Mouse (Mus musculus): Measurements from ENCODE around the gene Tecpr1. TPM values are rescaled to one million over a fixed set of nuclear protein-coding genes. Genes with fewer than 3 reads are reported as not detected.
A peak's percentile ranks its signal among the peaks of the same experiment; 100 is the strongest.

Gene Tecpr1
- total and polyA plus RNA-seq, 3 experiments = 2.8 to 6.2 (median 6.0) TPM

GRCm38 (mm10) chr5:144158604-144159003, 64.8 kb downstream of the Tecpr1 start:
- Histone ChIP-seq H3K27me3 (replicated peaks) (no peaks in the 10 kb centered on the region), H3K9me3 (replicated peaks; ENCODE audit: low read length) (no peaks in the 10 kb centered on the region), H3K27ac (ENCODE audit: insufficient read depth, low read depth) (no peak overlapping the region), H3K4me3 (replicated peaks in 1 of 3; ENCODE audit: low read depth in 2 of 3, low read length in 2 of 3, poor library complexity in 1 of 3) (no peak overlapping the region), H3K36me3 (replicated peaks in 1 of 2; ENCODE audit: control insufficient read depth in 1 of 2, insufficient read depth in 1 of 2, low read length in 1 of 2) (peaks cover 19 to 75% of the 10 kb centered on the region in 2 experiments), H3K9ac (ENCODE audit: insufficient read depth, low read depth) (no peak overlapping the region), H3K4me2 (ENCODE audit: insufficient read depth, low read depth, poor library complexity, severe bottlenecking) (no peak overlapping the region), H3K4me1 (ENCODE audit: control insufficient read depth in 1 of 2, insufficient read depth in 2 of 2) (peaks cover 0 to 3% of the 10 kb centered on the region in 2 experiments; a peak in 1 of 4 replicates), H3K79me2 (replicated peaks; ENCODE audit: control insufficient read depth, extremely low read depth, insufficient read depth, poor library complexity, severe bottlenecking) (no peaks in the 10 kb centered on the region)
- no peak for DNase-seq (ENCODE audit: extremely low read depth)
- in situ Hi-C loops (cut with MboI; ENCODE audit: low pct_ligation_motif_present, low pct_unique_long_range_greater_than_20kb, low sequenced_read_pairs) (loop anchor here (5.0 kb wide), 1 partner anchor 116 kb away; no protein-coding TSS in a partner anchor), dilution Hi-C loops (cut with MboI; ENCODE audit: extremely low pct_ligation_motif_present, extremely low pct_unique_long_range_greater_than_20kb, low sequenced_read_pairs) (no loop called here)
- TF ChIP-seq ZC3H11A (IDR thresholded peaks at IDR 0.05; ENCODE audit: low read depth, low read length) (no peak), TBP (conservative IDR thresholded peaks at IDR 0.05; ENCODE audit: low read depth, low read length) (no peak), RAD21 (IDR thresholded peaks at IDR 0.05; ENCODE audit: low read depth, low read length) (no peak), USF1 (IDR thresholded peaks at IDR 0.05; ENCODE audit: low read depth, low read length) (no peak), ZNF384 (IDR thresholded peaks at IDR 0.05; ENCODE audit: low read depth, low read length) (no peak), IRF4 (IDR thresholded peaks at IDR 0.05; ENCODE audit: low read depth, low read length) (no peak), ETS1 (conservative IDR thresholded peaks at IDR 0.05; ENCODE audit: low read depth, low read length) (no peak), MEF2A (IDR thresholded peaks at IDR 0.05; ENCODE audit: borderline replicate concordance, low read depth, low read length) (no peak)

- Histone ChIP-seq H3K9ac (ENCODE audit: insufficient read depth, low read depth) (no peak overlapping the region), H3K4me2 (ENCODE audit: insufficient read depth, low read depth, poor library complexity, severe bottlenecking) (no peak overlapping the region), H3K4me3 (replicated peaks in 1 of 3; ENCODE audit: low read depth in 2 of 3, low read length in 2 of 3, poor library complexity in 1 of 3) (no peak overlapping the region), H3K36me3 (replicated peaks in 1 of 2; ENCODE audit: control insufficient read depth in 1 of 2, insufficient read depth in 1 of 2, low read length in 1 of 2) (peaks cover 28 to 81% of the 10 kb centered on the region in 2 experiments), H3K9me3 (replicated peaks; ENCODE audit: low read length) (no peaks in the 10 kb centered on the region), H3K79me2 (replicated peaks; ENCODE audit: control insufficient read depth, extremely low read depth, insufficient read depth, poor library complexity, severe bottlenecking) (no peaks in the 10 kb centered on the region), H3K27me3 (replicated peaks) (no peaks in the 10 kb centered on the region), H3K27ac (ENCODE audit: insufficient read depth, low read depth) (no peak overlapping the region), H3K4me1 (ENCODE audit: control insufficient read depth in 1 of 2, insufficient read depth in 2 of 2) (peaks cover 0 to under 1% of the 10 kb centered on the region in 2 experiments; a peak in 1 of 4 replicates)
- peak in 1 of 2 experiments; percentile 87; a peak in 2 of 4 replicates for TF ChIP-seq CTCF (conservative IDR thresholded peaks at IDR 0.05 in 1 of 2, IDR thresholded peaks at IDR 0.05 in 1 of 2; ENCODE audit: low read depth in 2 of 2, low read length in 2 of 2)
- TF ChIP-seq IRF4 (IDR thresholded peaks at IDR 0.05; ENCODE audit: low read depth, low read length) = no peak
- TF ChIP-seq ZC3H11A (IDR thresholded peaks at IDR 0.05; ENCODE audit: low read depth, low read length) = 0 out of 2 replicates have a peak, but pooled peaks have one; percentile 22
- peak; percentile 88 for TF ChIP-seq RAD21 (IDR thresholded peaks at IDR 0.05; ENCODE audit: low read depth, low read length)
- TF ChIP-seq SMC3 (IDR thresholded peaks at IDR 0.05; ENCODE audit: low read depth, low read length) = peak; percentile 83
- DNase-seq (ENCODE audit: extremely low read depth) = peak; percentile 73
- in situ Hi-C loops (cut with MboI; ENCODE audit: low pct_ligation_motif_present, low pct_unique_long_range_greater_than_20kb, low sequenced_read_pairs) = no loop called here
- dilution Hi-C loops (cut with MboI; ENCODE audit: extremely low pct_ligation_motif_present, extremely low pct_unique_long_range_greater_than_20kb, low sequenced_read_pairs) = no loop called here
Observed at GRCm38 (mm10) chr5:144154528-144154927, 68.9 kb downstream of the Tecpr1 start.

- no peak overlapping the region for H3K4me3 ChIP-seq (replicated peaks in 1 of 3; ENCODE audit: low read depth in 2 of 3, low read length in 2 of 3, poor library complexity in 1 of 3)
- dilution Hi-C loops (cut with MboI; ENCODE audit: extremely low pct_ligation_motif_present, extremely low pct_unique_long_range_greater_than_20kb, low sequenced_read_pairs) = no loop called here
- H3K4me2 ChIP-seq (ENCODE audit: insufficient read depth, low read depth, poor library complexity, severe bottlenecking) = no peak overlapping the region
- no peak for DNase-seq (ENCODE audit: extremely low read depth)
- H3K9ac ChIP-seq (ENCODE audit: insufficient read depth, low read depth) = no peak overlapping the region
- H3K36me3 ChIP-seq (replicated peaks in 1 of 2; ENCODE audit: control insufficient read depth in 1 of 2, insufficient read depth in 1 of 2, low read length in 1 of 2) = peaks cover 33 to 77% of the 10 kb centered on the region in 2 experiments
- no peaks in the 10 kb centered on the region for H3K79me2 ChIP-seq (replicated peaks; ENCODE audit: control insufficient read depth, extremely low read depth, insufficient read depth, poor library complexity, severe bottlenecking)
- H3K4me1 ChIP-seq (ENCODE audit: control insufficient read depth in 1 of 2, insufficient read depth in 2 of 2) = no peaks in the 10 kb centered on the region
- in situ Hi-C loops (cut with MboI; ENCODE audit: low pct_ligation_motif_present, low pct_unique_long_range_greater_than_20kb, low sequenced_read_pairs) = no loop called here
- TF ChIP-seq PAX5 (IDR thresholded peaks at IDR 0.05; ENCODE audit: low read length) (no peak), JUN (IDR thresholded peaks at IDR 0.05; ENCODE audit: insufficient read depth, low read depth, low read length) (no peak), CHD1 (IDR thresholded peaks at IDR 0.05; ENCODE audit: low read depth, low read length) (no peak), RAD21 (IDR thresholded peaks at IDR 0.05; ENCODE audit: low read depth, low read length) (no peak), KAT2A (IDR thresholded peaks at IDR 0.05; ENCODE audit: insufficient replicate concordance, low read length) (no peak), IRF4 (IDR thresholded peaks at IDR 0.05; ENCODE audit: low read depth, low read length) (no peak), EP300 (IDR thresholded peaks at IDR 0.05; ENCODE audit: low read length) (no peak), BHLHE40 (IDR thresholded peaks at IDR 0.05; ENCODE audit: low read depth, low read length) (no peak), USF1 (IDR thresholded peaks at IDR 0.05; ENCODE audit: low read depth, low read length) (no peak)
- H3K9me3 ChIP-seq (replicated peaks; ENCODE audit: low read length) = no peaks in the 10 kb centered on the region
- no peaks in the 10 kb centered on the region for H3K27me3 ChIP-seq (replicated peaks)
- H3K27ac ChIP-seq (ENCODE audit: insufficient read depth, low read depth) = no peak overlapping the region
Observed at GRCm38 (mm10) chr5:144151270-144151669, 72.1 kb downstream of the Tecpr1 start.
